In the genomic region with DNA sequence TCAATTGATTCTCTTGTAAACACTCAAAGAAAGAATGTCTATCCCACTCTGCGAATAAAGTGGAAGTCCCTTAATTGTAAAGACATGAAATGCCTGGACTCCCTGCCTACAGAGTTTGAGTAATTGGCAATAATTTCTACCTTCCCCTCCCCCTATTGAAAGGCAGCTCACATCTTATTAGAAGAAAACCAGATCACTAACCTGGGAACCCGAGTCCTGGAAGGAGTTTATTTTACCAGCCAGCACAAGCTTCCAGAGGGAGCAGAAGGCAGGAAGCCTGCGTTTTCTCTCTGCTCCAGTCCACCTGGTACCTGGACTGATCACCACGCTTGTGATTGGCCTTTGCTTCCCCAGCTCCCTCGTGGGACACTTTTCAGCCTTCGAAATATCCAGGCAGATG, we compare ENCODE assay signal across 19 mouse cellular contexts. TPM values are rescaled to one million over a fixed set of nuclear protein-coding genes. Genes with fewer than 3 reads are reported as not detected.
DNase-seq lines count a peak whose midpoint lies in the region; ATAC-seq and TF ChIP-seq lines count a peak whose summit lies in the region.
"Had no signal": no experiment of that assay in that cellular context is flagged by ENCODE, and none has a peak within 500 bp of the region (broad histone marks: within the 10 kb centered on the region; RNA-seq: fewer than 3 reads in every experiment).

No protein-coding gene starts in this region.

- no peaks in the 10 kb centered on the region for H3K9me3 ChIP-seq in forebrain, embryonic 11.5 days (ENCODE audit: control insufficient read depth, low read length)
- H3K9me3 ChIP-seq in forebrain, embryonic 12.5 days = no peaks in the 10 kb centered on the region
- no peaks in the 10 kb centered on the region for H3K9me3 ChIP-seq in limb, embryonic 10.5 days (replicated peaks)

- H3K4me1 ChIP-seq in forebrain, embryonic 11.5 days (replicated peaks; ENCODE audit: control insufficient read depth, insufficient read depth, low read length) = peaks cover 28% of the 10 kb centered on the region
- peaks cover 30% of the 10 kb centered on the region for H3K4me1 ChIP-seq in forebrain, embryonic 12.5 days
- peaks cover 86% of the 10 kb centered on the region for H3K4me1 ChIP-seq in limb, embryonic 10.5 days

- peak overlapping the region; percentile 8; the same call in 1 of the 2 replicates for H3K27ac ChIP-seq in forebrain, embryonic 11.5 days (ENCODE audit: low read depth, low read length)
- H3K27ac ChIP-seq in forebrain, embryonic 12.5 days = no peak overlapping the region; the same call in 1 of the 2 replicates
- H3K27ac ChIP-seq in limb, embryonic 10.5 days = peak overlapping the region; percentile 92
- H3K27ac ChIP-seq in layer of hippocampus, adult 2 months = no peak overlapping the region

- no peak overlapping the region for H3K9ac ChIP-seq in forebrain, embryonic 11.5 days (ENCODE audit: low read length)
- no peak overlapping the region for H3K9ac ChIP-seq in forebrain, embryonic 12.5 days

- no peaks in the 10 kb centered on the region for H3K36me3 ChIP-seq in forebrain, embryonic 11.5 days (ENCODE audit: control insufficient read depth, insufficient read depth, low read length)
- H3K36me3 ChIP-seq in forebrain, embryonic 12.5 days (replicated peaks) = no peaks in the 10 kb centered on the region
- no peaks in the 10 kb centered on the region for H3K36me3 ChIP-seq in limb, embryonic 10.5 days

- H3K4me3 ChIP-seq in forebrain, embryonic 11.5 days (ENCODE audit: low read depth, low read length) = no peak overlapping the region
- H3K4me3 ChIP-seq in forebrain, embryonic 12.5 days (replicated peaks) = no peak overlapping the region
- H3K4me3 ChIP-seq in limb, embryonic 10.5 days = peak overlapping the region; percentile 35
- H3K4me3 ChIP-seq in layer of hippocampus, adult 2 months = no peak overlapping the region

- H3K4me2 ChIP-seq in forebrain, embryonic 11.5 days (ENCODE audit: low read depth, low read length, severe bottlenecking) = no peak overlapping the region
- H3K4me2 ChIP-seq in forebrain, embryonic 12.5 days = no peak overlapping the region

- no peak for DNase-seq in forebrain, embryonic 11.5 days (ENCODE audit: low spot score)
- DNase-seq in retina, embryonic 14.5 days (ENCODE audit: low spot score) = peak; percentile 22
- no peak for DNase-seq in retina, postnatal 1 day
- peak; percentile 71 for DNase-seq in limb, embryonic 10.5 days (ENCODE audit: low spot score)
- DNase-seq in yolk sac, embryonic 10.5 days (ENCODE audit: low spot score) = peak; percentile 45
- DNase-seq in layer of hippocampus, adult 2 months (ENCODE audit: low spot score in 2 of 2) = no peak
- no peak for DNase-seq in frontal cortex, postnatal 36 days (ENCODE audit: low spot score in 2 of 2)
- DNase-seq: adrenal gland, adult 8-10 months; cerebellum, adult 9-11 months; kidney, postnatal 14 days; lung, adult 18-20 months; right cerebral cortex, postnatal 25 days; thymus, postnatal 36 days had no signal

- WGBS in forebrain, embryonic 11.5 days = 22% methylated on average over 6 of the region's 6 CpGs
- 17% methylated on average over 6 of the region's 6 CpGs for WGBS in forebrain, embryonic 12.5 days
- 12% methylated on average over 6 of the region's 6 CpGs for WGBS in limb, embryonic 10.5 days

- TF ChIP-seq CTCF in layer of hippocampus, adult 2 months (conservative IDR thresholded peaks at IDR 0.05) = no peak

- H3K27me3 ChIP-seq in forebrain, embryonic 11.5 days (ENCODE audit: control insufficient read depth, insufficient read depth, low read length) = no peaks in the 10 kb centered on the region
- H3K27me3 ChIP-seq in forebrain, embryonic 12.5 days = no peaks in the 10 kb centered on the region
- no peaks in the 10 kb centered on the region for H3K27me3 ChIP-seq in limb, embryonic 10.5 days (ENCODE audit: low read depth, poor library complexity, severe bottlenecking)

- ATAC-seq in forebrain, embryonic 11.5 days (replicated peaks; ENCODE audit: low FRiP score) = no peak
- no peak for ATAC-seq in forebrain, embryonic 12.5 days (ENCODE audit: low FRiP score)
- ATAC-seq: hindbrain, embryonic 16.5 days had no signal

RNA-seq across cellular contexts. Expression of a gene that starts 25.9 kb away (rescaled TPM):
- 75.2 and 92.0 TPM in 2 replicates for polyA plus RNA-seq in forebrain, embryonic 11.5 days (2014; fragmentation: Nextera tagmentation; extraction: Ambion mirVana)
- polyA plus RNA-seq in forebrain, embryonic 12.5 days (2016; fragmentation: Nextera tagmentation; extraction: Ambion mirVana) = 94.9 and 118 TPM in 2 replicates
- 95.8 and 119 TPM in 2 replicates for polyA plus RNA-seq in limb, embryonic 10.5 days (2016; fragmentation: Nextera tagmentation; extraction: Ambion mirVana)
- 10 to 100 TPM; 37.7 to 44.4 TPM for total RNA-seq in layer of hippocampus, adult 2 months (2021)

RNA-seq across cellular contexts. Expression of a gene that starts 26.6 kb away (rescaled TPM):
- 38.7 and 39.3 TPM in 2 replicates for polyA plus RNA-seq in forebrain, embryonic 11.5 days (2014; fragmentation: Nextera tagmentation; extraction: Ambion mirVana)
- polyA plus RNA-seq in forebrain, embryonic 12.5 days (2016; fragmentation: Nextera tagmentation; extraction: Ambion mirVana) = 29.2 and 35.1 TPM in 2 replicates
- polyA plus RNA-seq in limb, embryonic 10.5 days (2016; fragmentation: Nextera tagmentation; extraction: Ambion mirVana) = 40.6 and 44.3 TPM in 2 replicates
- 1 to 10 TPM; 4.8 to 5.1 TPM for total RNA-seq in layer of hippocampus, adult 2 months (2021)
- total RNA-seq: monocyte, adult 5-6 weeks had no signal

RNA-seq across cellular contexts. Expression of a gene that starts 50.2 kb away (rescaled TPM):
- polyA plus RNA-seq in forebrain, embryonic 11.5 days (2014; fragmentation: Nextera tagmentation; extraction: Ambion mirVana) = 1.7 and 3.0 TPM in 2 replicates
- polyA plus RNA-seq in forebrain, embryonic 12.5 days (2016; fragmentation: Nextera tagmentation; extraction: Ambion mirVana) = 2.2 and 2.3 TPM in 2 replicates
- polyA plus RNA-seq in limb, embryonic 10.5 days (2016; fragmentation: Nextera tagmentation; extraction: Ambion mirVana) = 1.5 and 5.6 TPM in 2 replicates
- total RNA-seq in layer of hippocampus, adult 2 months (2021) = not detected
- total RNA-seq: granulocyte monocyte progenitor cell, adult 5-6 weeks; layer of hippocampus, postnatal 10 days; left cerebral cortex, postnatal 25 days; monocyte, adult 5-6 weeks had no signal

Comparison
In these comparisons a context has a peak if more than half of its experiments do, and no peak if none do; other contexts are left out.
1. DNase-seq: peak in retina, embryonic 14.5 days (single experiment), limb, embryonic 10.5 days (single experiment) and yolk sac, embryonic 10.5 days (single experiment); none in forebrain, embryonic 11.5 days (single experiment), retina, postnatal 1 day (single experiment), layer of hippocampus, adult 2 months (0 of 2) and frontal cortex, postnatal 36 days (0 of 2).
2. H3K27ac ChIP-seq: peak in forebrain, embryonic 11.5 days (single experiment) and limb, embryonic 10.5 days (single experiment); none in forebrain, embryonic 12.5 days (single experiment) and layer of hippocampus, adult 2 months (single experiment).